Mouse (Mus musculus): ENCODE measurements at regions not wholly inside any gene's neighbourhood (a gene's known extent, or its start where the extent isn't known, plus 50 kb on each side); places are given as distances from the start of the nearest gene placed in this dataset.

GRCm38 (mm10) chr3:61064720-61065119 is 62.1 kb downstream of the P2ry1 start:
- no peak for DNase-seq

DNA sequence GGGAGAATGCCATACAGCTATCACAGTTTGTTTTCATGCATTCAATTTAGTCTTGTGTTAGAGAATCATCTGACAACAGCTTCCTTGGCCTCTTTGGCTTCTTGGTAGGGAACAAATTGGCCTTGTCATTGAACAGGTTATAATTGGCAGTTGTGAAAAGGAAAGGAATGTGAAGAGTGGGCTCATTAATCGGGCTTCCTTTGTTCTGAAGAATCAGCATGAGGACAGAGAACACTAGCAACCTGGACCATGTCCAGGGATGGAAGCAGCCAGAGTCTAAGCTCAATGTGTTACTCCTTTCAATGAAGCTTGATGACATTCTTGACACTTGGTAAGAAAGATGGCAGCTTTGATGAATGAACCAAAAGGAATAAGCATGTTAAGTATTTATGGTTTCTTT is 64.5 kb downstream of the P2ry1 start:
- DNase-seq: no peak

- no peak for DNase-seq
Measured at GRCm38 (mm10) chr3:61068229-61068628, 65.6 kb downstream of the P2ry1 start.

DNA sequence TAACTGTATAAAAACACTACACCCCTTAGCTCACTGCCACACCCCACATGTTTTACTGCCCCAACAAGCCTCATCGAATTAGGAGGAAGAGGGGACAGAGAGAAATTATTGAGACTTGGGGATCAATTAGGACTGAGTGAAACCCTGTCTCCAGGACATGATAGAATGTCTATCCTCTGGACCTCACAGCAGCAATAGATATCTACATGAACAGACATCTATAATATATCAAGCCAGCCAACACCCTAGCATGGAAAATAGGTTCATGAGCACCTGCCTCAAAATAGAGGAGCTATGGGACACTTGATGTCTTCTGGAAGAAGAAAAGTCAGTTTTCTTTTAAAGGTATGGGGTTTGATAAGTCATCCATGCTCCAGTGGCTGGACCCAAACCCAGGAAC is 68.4 kb downstream of the P2ry1 start:
- no peak for DNase-seq

- no peak for DNase-seq
Measured at GRCm38 (mm10) chr3:61072330-61072729, 69.7 kb downstream of the P2ry1 start.

GRCm38 (mm10) chr3:61073103-61073502 is 70.5 kb downstream of the P2ry1 start:
- DNase-seq: no peak

DNA sequence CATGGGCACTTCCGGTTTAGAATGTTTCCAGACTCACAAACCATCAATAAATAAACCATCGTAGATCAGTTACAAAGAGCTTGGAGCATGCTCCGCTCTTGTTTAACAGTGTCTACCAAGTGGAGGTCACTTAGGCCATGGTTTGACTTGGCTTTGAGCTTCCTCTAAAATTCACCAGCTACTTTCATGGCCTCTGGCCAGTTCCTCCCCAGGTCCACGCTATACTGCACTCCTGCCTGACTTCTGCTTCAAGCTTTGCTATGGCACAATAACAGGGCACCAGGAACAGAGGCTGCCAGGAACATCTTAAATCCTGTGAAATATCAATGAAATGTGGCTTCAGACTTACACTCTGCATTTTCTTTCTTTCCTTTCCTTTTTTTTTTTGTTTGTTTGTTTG is 71.2 kb downstream of the P2ry1 start:
- DNase-seq: no peak

DNA sequence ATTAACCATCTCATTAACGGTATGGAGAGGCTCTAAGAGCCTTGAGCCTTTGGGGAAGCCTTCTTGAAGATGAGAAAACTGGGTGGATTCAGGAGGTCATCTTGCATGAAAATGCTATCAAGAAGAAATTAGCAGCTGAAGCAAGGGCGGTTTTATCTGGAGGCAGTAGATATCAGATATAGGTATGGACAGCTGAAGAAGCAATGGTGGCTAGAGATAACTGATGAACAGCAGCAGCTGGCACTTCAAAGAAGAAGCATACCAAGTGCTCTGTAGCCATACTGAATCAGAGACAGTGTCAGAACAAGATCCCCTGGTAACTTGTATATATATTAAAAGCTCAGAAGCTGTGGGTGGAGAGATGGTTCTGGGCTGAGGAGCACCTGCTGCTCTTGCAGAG is 73.2 kb downstream of the P2ry1 start:
- DNase-seq: no peak

DNA sequence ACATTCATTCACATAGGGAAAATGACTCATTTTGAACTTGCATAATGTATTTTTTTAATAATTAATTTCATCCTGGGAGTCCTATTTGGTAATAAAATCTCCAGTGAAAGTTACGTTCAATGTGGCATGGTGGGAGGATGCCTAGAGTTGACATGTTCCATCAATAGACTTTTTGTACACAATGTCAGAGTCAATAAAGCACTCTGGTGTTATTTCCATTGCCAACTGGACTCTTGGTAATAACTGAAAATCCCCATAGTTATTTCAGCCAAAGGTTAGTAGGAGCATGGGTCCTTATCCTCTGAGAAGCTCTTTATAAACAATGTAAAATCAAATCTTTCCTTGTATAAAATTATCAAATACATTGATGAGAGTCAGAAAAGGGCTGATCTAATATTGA is 87.3 kb downstream of the P2ry1 start:
- no peak for DNase-seq

GRCm38 (mm10) chr3:61092031-61092430 is 89.4 kb downstream of the P2ry1 start:
- DNase-seq: no peak

DNA sequence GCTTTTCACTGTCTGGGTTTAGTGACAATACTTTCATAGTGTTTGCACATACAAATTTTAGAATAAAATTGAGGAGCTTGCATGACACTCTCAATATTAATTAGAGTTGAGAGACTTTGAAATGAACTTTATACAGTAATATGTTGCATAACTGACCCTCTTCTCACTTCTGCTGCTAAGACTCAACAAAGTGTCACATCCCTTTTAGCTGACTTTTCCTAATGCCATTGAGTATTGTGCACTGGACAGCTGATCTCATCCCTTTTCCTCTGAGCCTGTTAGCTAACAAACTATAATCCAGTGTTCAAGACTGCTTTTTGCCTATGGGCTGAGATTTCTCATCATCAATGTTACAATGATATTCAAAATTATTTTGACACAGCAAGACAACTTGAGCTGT is 113.8 kb downstream of the P2ry1 start:
- no peak for DNase-seq

GRCm38 (mm10) chr3:61133096-61133495 is 130.5 kb downstream of the P2ry1 start:
- DNase-seq: no peak

DNA sequence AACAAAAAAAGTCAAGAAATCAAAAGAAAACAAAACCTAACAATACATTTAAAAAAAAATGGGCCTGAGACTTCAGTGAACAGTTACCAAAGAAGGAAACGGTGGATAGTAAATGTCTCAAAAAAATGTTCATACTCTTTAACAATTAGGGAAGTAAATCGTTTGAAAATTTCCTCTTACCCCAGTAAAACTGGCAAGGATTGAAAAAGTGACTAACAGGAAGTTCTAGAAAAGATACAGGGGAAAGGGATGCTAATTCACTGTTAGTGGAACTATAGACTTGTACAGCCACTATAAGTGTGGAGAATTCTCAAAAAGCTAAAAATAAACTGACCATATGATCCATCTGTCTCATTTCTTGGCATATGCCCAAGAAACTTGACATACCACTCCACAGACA is 151.5 kb downstream of the P2ry1 start:
- DNase-seq: no peak

- DNase-seq: no peak
Measured at GRCm38 (mm10) chr3:61159811-61160210, 157.2 kb downstream of the P2ry1 start.

GRCm38 (mm10) chr3:61161384-61161783 is 158.8 kb downstream of the P2ry1 start:
- no peak for DNase-seq

DNA sequence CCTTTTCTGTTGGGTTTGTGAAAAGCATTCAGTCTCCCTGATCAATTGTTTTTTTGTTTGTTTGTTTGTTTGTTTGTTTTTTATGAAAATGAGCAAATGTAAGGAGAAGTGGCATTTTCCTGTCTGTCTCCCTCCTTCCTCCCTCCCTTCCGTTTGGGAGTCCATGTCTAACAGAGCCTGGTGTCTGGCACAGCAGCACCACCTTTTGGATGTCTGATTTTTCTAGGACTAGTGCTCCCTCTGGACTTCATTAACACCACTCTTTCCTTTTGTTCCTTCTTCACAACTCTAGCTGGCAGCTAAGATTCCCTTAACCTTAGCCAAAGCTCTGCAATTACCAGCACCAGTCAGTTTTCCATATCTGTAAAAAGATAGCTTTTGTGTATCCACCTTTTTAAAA is 175.6 kb upstream of the Rap2b start:
- DNase-seq: no peak

- DNase-seq: no peak
Measured at GRCm38 (mm10) chr3:61188662-61189061, 172.8 kb upstream of the Rap2b start.

DNA sequence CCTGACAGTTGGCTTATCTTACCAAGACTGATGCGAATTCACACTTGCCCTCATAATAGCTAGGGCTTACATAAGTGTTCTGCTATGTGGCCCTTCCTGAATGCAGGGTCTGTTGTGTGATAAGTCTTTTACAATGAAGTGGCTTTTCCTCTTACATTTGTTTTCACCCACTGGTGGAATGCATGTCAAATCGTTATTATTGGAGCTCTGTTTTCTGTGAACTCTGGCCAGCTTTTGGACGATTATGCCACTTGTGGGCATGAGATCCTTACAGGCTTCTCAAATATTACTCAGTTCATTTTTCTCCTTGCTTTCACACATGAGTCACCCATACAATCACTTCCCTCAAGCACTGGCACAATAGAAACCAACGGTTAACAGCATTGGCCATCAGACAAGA is 144.9 kb upstream of the Rap2b start:
- no peak for DNase-seq

GRCm38 (mm10) chr3:61224505-61224904 is 136.9 kb upstream of the Rap2b start:
- no peak for DNase-seq

- DNase-seq: no peak
Measured at GRCm38 (mm10) chr3:61225054-61225453, 136.4 kb upstream of the Rap2b start.

- no peak for DNase-seq
Measured at GRCm38 (mm10) chr3:61241380-61241779, 120.1 kb upstream of the Rap2b start.

- peak; percentile 15 to 16 for DNase-seq
Measured at GRCm38 (mm10) chr3:61243876-61244527, 117.4 kb upstream of the Rap2b start.

GRCm38 (mm10) chr3:61246429-61246828 is 115.0 kb upstream of the Rap2b start:
- DNase-seq: no peak

DNA sequence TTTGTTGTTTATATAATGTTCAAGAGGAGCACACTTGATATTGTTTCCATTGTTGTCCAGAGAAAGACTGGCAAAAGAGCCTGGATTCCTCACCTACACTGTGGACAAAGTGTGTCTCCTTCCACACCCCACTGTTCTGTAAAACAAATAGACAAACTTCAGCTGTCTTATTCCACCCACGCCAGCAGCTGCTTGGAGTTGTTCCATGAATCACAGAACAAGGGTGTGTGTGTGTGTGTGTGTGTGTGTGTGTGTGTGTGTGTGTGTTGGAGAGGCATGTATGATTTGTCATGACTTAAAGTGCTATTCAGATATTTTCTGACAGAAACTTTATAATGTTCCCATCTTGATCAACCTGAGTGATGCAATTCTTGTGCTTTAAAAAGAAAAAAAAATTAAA is 114.1 kb upstream of the Rap2b start:
- DNase-seq: no peak

DNA sequence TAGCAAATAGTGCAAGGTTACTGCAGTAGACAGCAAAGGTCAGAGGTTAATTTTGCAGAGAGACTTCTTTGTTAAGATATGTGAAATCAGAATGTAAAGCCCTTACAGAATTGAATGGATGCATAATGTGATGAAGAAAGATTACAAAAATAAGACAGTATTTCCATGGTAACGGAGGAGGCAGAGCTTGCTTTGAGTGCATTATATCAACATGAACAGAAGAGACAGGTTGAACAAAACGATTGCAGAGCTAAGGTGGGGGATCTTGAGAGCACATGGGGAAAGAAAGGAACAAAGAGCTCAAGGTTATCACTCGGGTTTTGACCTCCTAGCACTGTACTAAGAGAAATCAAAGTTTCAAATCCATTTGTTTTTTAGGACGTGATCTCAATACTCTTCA is 106.2 kb upstream of the Rap2b start:
- DNase-seq: no peak

- DNase-seq: no peak
Measured at GRCm38 (mm10) chr3:61255643-61256042, 105.8 kb upstream of the Rap2b start.
